Mouse (Mus musculus): Measurements from ENCODE around the gene Pter. TPM values are rescaled to one million over a fixed set of nuclear protein-coding genes. Genes with fewer than 3 reads are reported as not detected.

Gene Pter
- polyA plus RNA-seq (2015; fragmentation: Nextera tagmentation; extraction: Ambion mirVana) = 39.1 and 43.1 TPM in 2 replicates

DNA sequence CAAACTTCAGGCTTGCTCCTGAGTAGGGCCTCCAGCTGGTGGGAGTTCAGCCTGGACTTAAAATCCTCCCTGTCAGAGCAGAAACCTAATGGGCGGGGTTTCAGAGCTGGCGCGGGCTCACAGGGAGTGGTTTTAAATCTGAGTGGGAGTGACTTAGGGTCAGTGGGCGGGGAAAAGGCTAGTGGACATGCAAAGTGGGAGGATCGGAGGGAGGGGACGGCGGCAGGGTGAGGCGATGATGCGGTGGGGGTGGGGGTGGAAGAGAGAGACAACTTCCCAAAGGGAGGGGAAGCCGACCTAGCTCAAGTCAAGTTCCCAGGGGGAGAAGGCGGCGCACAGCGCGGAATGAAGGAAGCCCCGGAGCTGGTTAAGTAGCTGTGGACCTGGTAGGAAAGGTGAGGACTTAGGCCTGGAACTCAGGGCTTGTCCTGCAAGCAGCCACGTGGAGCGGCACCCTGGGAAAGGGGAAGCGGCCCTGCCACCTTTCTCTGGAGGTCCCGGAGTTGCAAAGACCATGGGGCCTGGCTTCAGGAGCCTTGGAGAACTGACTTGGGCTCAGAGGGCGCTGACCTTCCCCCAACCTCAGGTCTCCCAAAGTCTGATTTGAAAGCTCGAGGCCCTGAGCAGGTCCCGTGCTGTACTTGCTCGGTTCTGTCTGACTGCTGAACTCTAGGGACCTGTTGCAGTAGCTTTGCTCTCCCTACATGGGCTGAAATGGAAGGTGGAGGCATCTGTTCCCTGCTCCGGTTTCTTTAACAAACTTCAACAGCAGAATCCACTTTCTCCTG is at the start of gene Pter:
Gene Pter, plus strand, starts transcription at position 238 of the 788 bp plus-strand sequence.
- Histone ChIP-seq H3K4me1 (replicated peaks) (peaks cover 21% of the 10 kb centered on the region), H3K9ac (peak within 1 kb of the TSS; percentile 63), H3K36me3 (replicated peaks) (no peaks in the 10 kb centered on the region), H3K27me3 (no peaks in the 10 kb centered on the region), H3K9me3 (replicated peaks) (no peaks in the 10 kb centered on the region), H3K4me2 (peak within 1 kb of the TSS; percentile 81), H3K27ac (replicated peaks) (peak within 1 kb of the TSS; percentile 56; the same call in 1 of the 2 replicates), H3K4me3 (replicated peaks) (peak within 1 kb of the TSS; percentile 65)
- WGBS (ENCODE audit: insufficient replicate concordance) = 1% methylated on average over 24 of the region's 24 CpGs
- peak; percentile 93 for ATAC-seq (ENCODE audit: insufficient read depth)

DNA sequence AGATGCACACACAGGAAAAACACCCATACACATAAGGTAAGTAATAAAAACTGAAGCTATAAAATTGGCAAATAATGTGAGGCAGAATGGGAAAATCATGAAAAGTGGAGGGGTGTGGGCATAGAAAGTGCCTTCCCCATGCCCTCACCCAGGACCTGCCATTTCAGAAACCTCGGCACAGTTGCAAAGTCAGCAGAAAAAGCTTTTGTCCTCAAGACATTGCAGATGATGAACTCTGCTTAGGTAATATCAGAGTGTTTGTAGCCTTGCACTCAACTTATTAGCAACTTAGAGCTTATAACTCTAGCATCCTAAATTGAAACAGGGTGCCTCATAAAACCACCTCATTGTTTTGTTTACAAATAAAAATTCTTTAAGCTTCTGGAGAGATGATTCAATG is 49.6 kb upstream of the Pter start:
- 50% methylated on average over 1 of the region's 1 CpGs for WGBS (ENCODE audit: insufficient replicate concordance)
- no peaks in the 10 kb centered on the region for H3K4me1 ChIP-seq (replicated peaks)
- H3K4me3 ChIP-seq (replicated peaks) = no peak overlapping the region
- no peaks in the 10 kb centered on the region for H3K9me3 ChIP-seq (replicated peaks)
- no peaks in the 10 kb centered on the region for H3K36me3 ChIP-seq (replicated peaks)
- no peaks in the 10 kb centered on the region for H3K27me3 ChIP-seq
- no peak overlapping the region for H3K27ac ChIP-seq (replicated peaks)
- no peak overlapping the region for H3K4me2 ChIP-seq
- H3K9ac ChIP-seq = no peak overlapping the region
- ATAC-seq (ENCODE audit: insufficient read depth) = no peak

DNA sequence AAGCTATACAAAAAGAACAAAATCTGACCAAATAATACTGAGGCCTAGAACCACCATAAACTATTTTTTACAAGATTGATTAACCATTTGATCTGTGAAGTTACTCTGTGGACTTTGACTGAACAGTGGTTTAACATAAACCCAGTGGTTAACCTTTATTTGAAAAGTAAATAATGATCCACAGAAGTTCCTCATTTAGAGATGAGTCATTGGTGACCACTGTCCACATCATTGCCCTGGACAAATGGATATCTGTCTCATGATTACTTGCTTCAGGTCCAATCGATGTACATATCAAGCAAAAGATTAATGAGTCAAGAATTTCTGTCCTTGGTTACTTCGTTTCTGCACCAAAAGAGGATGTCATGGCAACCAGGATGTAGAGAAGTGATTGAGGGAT is 44.3 kb upstream of the Pter start:
- Histone ChIP-seq H3K4me1 (replicated peaks) (no peaks in the 10 kb centered on the region), H3K27me3 (no peaks in the 10 kb centered on the region), H3K4me2 (no peak overlapping the region), H3K4me3 (replicated peaks) (no peak overlapping the region), H3K9ac (no peak overlapping the region), H3K36me3 (replicated peaks) (no peaks in the 10 kb centered on the region), H3K27ac (replicated peaks) (no peak overlapping the region), H3K9me3 (replicated peaks) (no peaks in the 10 kb centered on the region)
- WGBS (ENCODE audit: insufficient replicate concordance) = 40% methylated on average over 2 of the region's 2 CpGs
- peak; percentile 71; the same call in 1 of the 2 replicates for ATAC-seq (ENCODE audit: insufficient read depth)

DNA sequence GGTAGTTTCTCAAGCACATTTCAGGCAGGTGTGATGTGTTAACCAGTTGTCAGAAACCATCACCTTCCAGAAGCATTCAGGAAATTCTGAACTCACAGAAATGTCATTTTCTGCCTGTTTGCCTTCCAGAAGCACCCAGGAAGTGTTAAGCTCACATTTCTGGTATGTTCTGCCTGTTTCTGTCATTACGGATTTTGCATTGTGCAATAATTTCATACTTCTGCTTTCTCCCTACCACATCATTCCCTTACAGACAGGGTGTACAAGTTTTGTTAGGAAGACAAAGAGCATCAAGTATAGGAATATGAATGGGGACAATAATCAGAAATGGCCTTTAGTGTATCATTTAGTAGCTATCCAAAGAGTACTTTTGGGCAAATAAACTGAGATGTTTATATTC is 42.8 kb upstream of the Pter start:
- Histone ChIP-seq H3K27ac (replicated peaks) (no peak overlapping the region), H3K9me3 (replicated peaks) (no peaks in the 10 kb centered on the region), H3K9ac (no peak overlapping the region), H3K4me1 (replicated peaks) (no peaks in the 10 kb centered on the region), H3K4me2 (no peak overlapping the region), H3K4me3 (replicated peaks) (no peak overlapping the region), H3K36me3 (replicated peaks) (no peaks in the 10 kb centered on the region), H3K27me3 (no peaks in the 10 kb centered on the region)
- 51% methylated on average over 1 of the region's 1 CpGs for WGBS (ENCODE audit: insufficient replicate concordance)
- ATAC-seq (ENCODE audit: insufficient read depth) = no peak

DNA sequence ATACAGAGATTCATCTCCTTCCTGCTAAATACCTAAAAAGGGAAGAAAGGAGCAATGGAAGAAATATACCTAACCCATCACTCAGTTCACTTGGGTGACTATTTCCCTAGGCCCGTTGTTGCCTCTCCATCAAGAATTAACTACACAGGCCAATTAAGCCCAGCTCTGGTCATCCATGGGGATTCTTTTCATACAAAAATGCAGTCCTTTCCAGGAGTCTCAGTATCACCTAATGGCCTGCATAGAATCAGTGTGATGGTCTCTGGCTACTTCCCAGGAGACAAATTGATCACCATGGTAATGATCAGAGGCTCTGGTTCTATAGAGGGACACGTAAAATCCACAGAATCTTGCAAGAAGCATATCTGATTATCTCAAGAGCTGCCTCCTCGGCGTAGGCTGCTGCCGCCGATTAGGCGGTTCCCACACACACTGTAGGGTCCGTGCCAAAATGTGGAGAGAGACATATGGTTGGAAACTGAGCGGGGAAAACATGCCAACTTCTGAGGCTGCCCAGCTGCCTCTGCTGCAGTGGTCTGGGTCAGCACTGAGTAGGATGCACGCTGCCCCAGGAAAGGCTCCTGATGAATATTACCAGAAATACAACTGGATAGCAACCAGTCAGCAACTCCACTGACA is 40.4 kb upstream of the Pter start:
- H3K4me2 ChIP-seq = no peak overlapping the region
- WGBS (ENCODE audit: insufficient replicate concordance) = 65% methylated on average over 10 of the region's 10 CpGs
- no peak overlapping the region for H3K27ac ChIP-seq (replicated peaks)
- H3K36me3 ChIP-seq (replicated peaks) = no peaks in the 10 kb centered on the region
- no peaks in the 10 kb centered on the region for H3K9me3 ChIP-seq (replicated peaks)
- no peaks in the 10 kb centered on the region for H3K27me3 ChIP-seq
- no peak for ATAC-seq (ENCODE audit: insufficient read depth)
- no peaks in the 10 kb centered on the region for H3K4me1 ChIP-seq (replicated peaks)
- no peak overlapping the region for H3K9ac ChIP-seq
- no peak overlapping the region for H3K4me3 ChIP-seq (replicated peaks)

DNA sequence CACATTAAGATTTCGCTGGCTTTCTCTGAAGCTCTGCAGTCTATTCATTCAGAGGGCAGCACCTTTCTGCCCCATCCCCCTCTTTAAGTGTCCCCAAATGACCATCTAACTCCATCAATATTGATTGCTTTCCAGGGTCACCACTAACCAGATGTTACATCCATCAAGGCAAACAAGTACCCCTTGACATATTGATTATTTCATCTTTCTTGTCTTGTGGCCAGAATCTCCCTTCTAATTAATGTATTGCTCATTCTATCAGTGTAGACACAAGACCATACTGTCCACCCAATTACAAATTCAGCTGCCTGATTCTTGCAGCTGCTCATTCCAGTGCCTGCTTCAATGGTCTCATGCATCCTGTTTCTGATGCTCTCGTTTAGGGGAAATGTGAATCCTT is 36.8 kb upstream of the Pter start:
- H3K4me1 ChIP-seq (replicated peaks) = no peaks in the 10 kb centered on the region
- no peaks in the 10 kb centered on the region for H3K27me3 ChIP-seq
- H3K27ac ChIP-seq (replicated peaks) = no peak overlapping the region
- ATAC-seq (ENCODE audit: insufficient read depth) = no peak
- no peak overlapping the region for H3K9ac ChIP-seq
- WGBS (ENCODE audit: insufficient replicate concordance) = 50% methylated on average over 2 of the region's 2 CpGs
- H3K4me3 ChIP-seq (replicated peaks) = no peak overlapping the region
- no peaks in the 10 kb centered on the region for H3K36me3 ChIP-seq (replicated peaks)
- H3K9me3 ChIP-seq (replicated peaks) = no peaks in the 10 kb centered on the region
- no peak overlapping the region for H3K4me2 ChIP-seq

DNA sequence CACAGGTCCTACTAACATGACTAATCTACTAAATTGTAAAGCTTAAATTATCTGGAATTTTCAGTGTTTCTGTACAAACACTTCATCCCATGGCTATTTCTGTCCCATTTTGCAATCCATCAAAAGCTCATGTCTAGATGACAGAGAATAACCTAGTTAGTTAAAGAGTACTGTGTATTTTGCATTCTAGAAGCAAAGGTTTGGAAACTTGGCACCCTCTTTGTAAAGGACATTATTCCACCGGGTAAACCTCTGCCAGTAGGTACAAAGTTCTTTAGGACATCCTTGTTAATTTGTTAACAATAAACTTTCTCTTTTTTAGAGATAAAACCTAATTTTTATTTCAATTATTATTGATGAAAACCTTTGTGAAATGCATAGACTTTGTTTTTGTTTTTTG is 18.1 kb upstream of the Pter start:
- H3K27me3 ChIP-seq = no peaks in the 10 kb centered on the region
- no peak overlapping the region for H3K4me2 ChIP-seq
- no peaks in the 10 kb centered on the region for H3K36me3 ChIP-seq (replicated peaks)
- no peak for ATAC-seq (ENCODE audit: insufficient read depth)
- H3K4me1 ChIP-seq (replicated peaks) = no peaks in the 10 kb centered on the region
- no peak overlapping the region for H3K4me3 ChIP-seq (replicated peaks)
- no peak overlapping the region for H3K27ac ChIP-seq (replicated peaks)
- 47% methylated on average over 1 of the region's 1 CpGs for WGBS (ENCODE audit: insufficient replicate concordance)
- no peak overlapping the region for H3K9ac ChIP-seq
- no peaks in the 10 kb centered on the region for H3K9me3 ChIP-seq (replicated peaks)

DNA sequence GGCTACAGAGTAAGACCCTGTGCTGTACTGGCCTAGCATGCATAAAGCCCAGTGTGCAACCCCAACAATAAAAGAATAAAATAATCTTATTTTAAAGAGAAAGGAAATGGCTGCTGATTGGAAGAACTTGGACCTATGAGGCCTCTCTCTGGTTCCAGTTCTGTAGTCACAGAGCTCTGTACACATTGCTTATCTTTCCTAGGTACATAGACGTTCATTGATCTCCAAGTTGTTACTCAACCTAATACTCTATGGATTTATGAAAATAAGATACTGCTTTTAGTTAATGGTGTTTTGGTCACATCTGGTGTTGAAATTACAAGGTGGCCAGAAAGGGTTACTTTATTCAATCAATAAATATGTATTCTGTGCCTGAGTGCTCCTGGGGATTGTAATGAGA is 1.8 kb downstream of the Pter start:
- H3K4me3 ChIP-seq (replicated peaks) = no peak overlapping the region

DNA sequence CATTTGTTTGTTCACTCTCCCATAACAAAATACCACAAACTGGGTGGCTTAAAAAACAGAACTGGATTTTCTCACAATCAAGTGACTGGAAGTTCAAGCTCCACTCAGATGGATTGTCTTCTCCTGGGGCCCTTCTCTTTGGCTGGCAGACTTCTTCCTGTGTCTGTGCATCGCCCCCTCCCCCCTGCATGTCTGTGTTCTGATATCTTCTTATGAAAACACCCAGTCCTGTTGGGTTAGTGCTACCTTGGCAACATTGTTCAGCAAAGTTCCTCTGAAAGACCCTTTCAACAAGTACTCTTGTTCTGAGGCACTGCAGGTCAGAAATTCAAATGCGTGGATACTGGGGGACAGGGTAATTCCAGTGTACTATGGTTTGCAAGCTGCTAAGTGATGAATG is 6.5 kb downstream of the Pter start:
- H3K9ac ChIP-seq = no peak overlapping the region

More for the DNA sequence above, 1.8 kb downstream of the Pter start:
- no peaks in the 10 kb centered on the region for H3K9me3 ChIP-seq (replicated peaks)
- no peak overlapping the region for H3K27ac ChIP-seq (replicated peaks)
- no peaks in the 10 kb centered on the region for H3K36me3 ChIP-seq (replicated peaks)
- no peak for ATAC-seq (ENCODE audit: insufficient read depth)
- H3K4me1 ChIP-seq (replicated peaks) = peaks cover 21% of the 10 kb centered on the region
- H3K9ac ChIP-seq = no peak overlapping the region
- WGBS (ENCODE audit: insufficient replicate concordance) = 33% methylated on average over 1 of the region's 1 CpGs
- peak overlapping the region; percentile 81 for H3K4me2 ChIP-seq
- H3K27me3 ChIP-seq = no peaks in the 10 kb centered on the region

DNA sequence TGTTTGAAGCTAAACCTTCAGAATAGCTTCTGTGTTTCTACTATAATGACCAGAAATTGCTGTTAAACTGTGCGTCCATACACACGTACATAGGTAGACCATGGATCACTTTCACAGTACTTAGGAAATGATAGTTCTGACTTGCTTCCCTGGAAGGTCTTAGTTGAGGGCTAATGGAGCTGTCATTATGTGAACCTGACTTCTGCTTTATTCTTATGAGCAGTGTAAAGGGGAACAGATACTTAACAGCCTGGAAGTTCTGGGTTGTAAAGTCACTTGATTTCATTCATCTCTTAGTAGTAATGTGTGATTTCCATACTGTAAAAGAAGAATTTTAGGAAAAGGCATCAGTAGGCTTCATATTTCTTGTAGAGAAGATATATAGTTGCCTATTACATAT is 10.1 kb downstream of the Pter start:
- Histone ChIP-seq H3K4me3 (replicated peaks) (no peak overlapping the region), H3K4me1 (replicated peaks) (no peaks in the 10 kb centered on the region), H3K36me3 (replicated peaks) (no peaks in the 10 kb centered on the region), H3K9me3 (replicated peaks) (no peaks in the 10 kb centered on the region), H3K27me3 (no peaks in the 10 kb centered on the region), H3K27ac (replicated peaks) (no peak overlapping the region), H3K4me2 (no peak overlapping the region), H3K9ac (no peak overlapping the region)
- no peak for ATAC-seq (ENCODE audit: insufficient read depth)
- WGBS (ENCODE audit: insufficient replicate concordance) = 60% methylated on average over 2 of the region's 2 CpGs

More for the DNA sequence above, 6.5 kb downstream of the Pter start:
- H3K27ac ChIP-seq (replicated peaks) = no peak overlapping the region
- no peak overlapping the region for H3K4me2 ChIP-seq
- no peak for ATAC-seq (ENCODE audit: insufficient read depth)
- peaks cover 5% of the 10 kb centered on the region; the same call in 1 of the 2 replicates for H3K4me1 ChIP-seq (replicated peaks)
- WGBS (ENCODE audit: insufficient replicate concordance) = 76% methylated on average over 2 of the region's 2 CpGs
- no peaks in the 10 kb centered on the region for H3K36me3 ChIP-seq (replicated peaks)
- no peak overlapping the region for H3K4me3 ChIP-seq (replicated peaks)
- no peaks in the 10 kb centered on the region for H3K27me3 ChIP-seq
- no peaks in the 10 kb centered on the region for H3K9me3 ChIP-seq (replicated peaks)

DNA sequence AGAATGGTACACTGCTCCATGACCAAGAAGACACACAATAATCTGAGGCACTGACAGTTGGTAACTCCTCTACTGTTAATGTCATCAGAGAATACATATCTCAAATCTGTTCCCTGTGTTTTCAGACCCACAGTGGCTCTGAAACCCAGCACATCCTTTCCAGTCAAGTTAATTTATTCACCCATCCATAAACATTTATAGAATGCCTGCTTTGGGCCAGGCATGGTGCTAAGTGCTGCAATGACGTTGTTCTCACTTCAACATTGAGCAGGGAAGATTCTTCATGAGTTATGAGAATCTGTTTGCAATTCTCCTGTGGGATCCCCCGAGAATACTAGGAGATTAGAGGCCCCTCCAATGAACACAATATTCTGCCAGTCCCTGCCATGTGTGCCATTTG is 11.4 kb downstream of the Pter start:
- Histone ChIP-seq H3K36me3 (replicated peaks) (no peaks in the 10 kb centered on the region), H3K4me2 (no peak overlapping the region), H3K4me3 (replicated peaks) (no peak overlapping the region), H3K27ac (replicated peaks) (no peak overlapping the region), H3K9me3 (replicated peaks) (no peaks in the 10 kb centered on the region), H3K9ac (no peak overlapping the region), H3K27me3 (no peaks in the 10 kb centered on the region), H3K4me1 (replicated peaks) (no peaks in the 10 kb centered on the region)
- ATAC-seq (ENCODE audit: insufficient read depth) = no peak
- WGBS (ENCODE audit: insufficient replicate concordance) = 67% methylated on average over 2 of the region's 2 CpGs

Data from liver, embryonic 15.5 days (tissue).